Mouse (Mus musculus): Measurements from ENCODE around the gene Bckdk. TPM values are rescaled to one million over a fixed set of nuclear protein-coding genes. Genes with fewer than 3 reads are reported as not detected.

Gene Bckdk
- total RNA-seq (2023), result 26.7 and 28.4 TPM in 2 replicates

DNA sequence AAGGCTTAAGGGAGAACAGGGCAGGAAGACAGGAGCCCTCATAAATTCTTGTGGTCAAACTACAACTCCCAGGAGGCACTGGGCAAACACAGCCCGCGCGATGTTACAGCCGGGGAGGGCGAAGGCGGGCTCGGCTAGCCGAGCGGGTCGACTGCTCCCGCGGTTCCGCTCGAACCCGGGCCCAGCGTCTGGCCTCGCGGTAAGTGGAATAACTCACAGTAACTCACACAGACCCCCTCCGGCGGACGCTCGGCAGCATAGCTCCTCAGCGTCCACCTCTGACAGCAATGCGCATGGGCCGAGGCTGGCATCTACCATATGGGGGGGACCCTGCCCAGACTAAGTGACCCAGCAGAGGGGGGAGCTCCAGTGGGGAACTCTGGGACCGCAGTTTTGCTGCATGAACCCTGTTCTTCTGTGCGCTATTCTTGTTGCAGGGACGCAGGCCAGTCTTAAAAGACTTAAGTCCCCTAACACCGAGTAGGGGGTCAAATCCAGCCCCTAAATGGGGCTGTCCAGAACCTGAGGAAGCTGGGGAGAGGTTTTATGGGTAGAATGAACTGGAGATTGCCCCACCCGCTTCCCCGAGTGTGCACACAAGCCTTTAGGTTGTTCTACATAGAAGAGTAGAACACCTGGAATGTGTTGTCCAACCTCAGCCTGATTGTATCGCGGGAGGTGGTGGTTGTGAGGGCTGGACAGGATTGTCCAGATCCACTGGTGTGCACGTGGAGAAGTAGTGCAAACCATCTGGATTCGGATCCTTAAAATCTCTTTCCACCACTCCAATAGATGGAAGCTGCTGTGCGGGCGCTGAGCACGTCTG, at the start of gene Bckdk:
Gene Bckdk, plus strand, starts transcription at position 112 of the 826 bp plus-strand sequence.

GRCm38 (mm10) chr7:127876041-127876466, 27.8 kb upstream of the Bckdk start, which contains the start of gene Zfp646:
Gene Zfp646 (plus strand): TSS chr7:127876221.

GRCm38 (mm10) chr7:127876467-127877348, 27.2 kb upstream of the Bckdk start, which contains the start of gene Zfp668:
Gene Zfp668 (minus strand): TSS chr7:127876828.

GRCm38 (mm10) chr7:127890798-127891197, 13.1 kb upstream of the Bckdk start, which contains the start of gene Prss53:
Gene Prss53 (minus strand): TSS chr7:127890970.

GRCm38 (mm10) chr7:127895442-127895841, 8.4 kb upstream of the Bckdk start, which contains the start of the genes Gm21974 and Vkorc1:
Gene Gm21974 (minus strand): TSS chr7:127895454.
Gene Vkorc1 (minus strand): TSS chr7:127895617.

DNA sequence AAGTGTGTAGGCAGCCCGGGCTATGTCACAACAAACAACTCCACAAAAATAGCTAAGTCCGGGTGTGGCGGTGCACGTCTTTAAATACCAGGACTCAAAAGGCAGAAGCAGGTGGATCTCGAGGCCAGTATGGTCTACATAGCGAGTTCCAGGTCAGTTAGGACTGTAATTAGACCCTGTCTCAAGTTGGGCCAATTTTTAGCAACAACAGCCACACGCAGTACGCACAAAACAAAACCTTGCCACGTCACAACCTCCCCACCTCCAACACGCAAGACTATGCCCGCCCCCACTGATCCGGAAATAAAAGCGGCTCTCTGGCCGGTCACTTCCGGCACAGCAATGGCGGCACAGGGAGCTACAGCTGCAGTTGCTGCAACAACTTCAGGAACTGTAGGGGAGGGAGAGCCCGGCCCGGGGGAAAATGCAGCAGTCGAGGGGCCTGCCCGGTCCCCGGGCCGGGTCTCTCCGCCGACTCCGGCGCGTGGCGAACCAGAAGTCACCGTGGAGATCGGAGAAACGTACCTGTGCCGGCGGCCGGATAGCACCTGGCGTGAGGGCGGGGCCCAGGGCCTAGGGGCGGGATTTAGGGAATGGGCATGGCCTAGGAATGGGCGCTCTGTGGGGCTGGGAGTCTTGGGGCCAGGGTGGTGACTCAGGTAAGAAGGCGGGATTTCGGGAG, 8.4 kb downstream of the Bckdk start, which contains the start of gene Kat8:
Gene Kat8, plus strand, starts transcription at position 327 of the 682 bp plus-strand sequence.

DNA sequence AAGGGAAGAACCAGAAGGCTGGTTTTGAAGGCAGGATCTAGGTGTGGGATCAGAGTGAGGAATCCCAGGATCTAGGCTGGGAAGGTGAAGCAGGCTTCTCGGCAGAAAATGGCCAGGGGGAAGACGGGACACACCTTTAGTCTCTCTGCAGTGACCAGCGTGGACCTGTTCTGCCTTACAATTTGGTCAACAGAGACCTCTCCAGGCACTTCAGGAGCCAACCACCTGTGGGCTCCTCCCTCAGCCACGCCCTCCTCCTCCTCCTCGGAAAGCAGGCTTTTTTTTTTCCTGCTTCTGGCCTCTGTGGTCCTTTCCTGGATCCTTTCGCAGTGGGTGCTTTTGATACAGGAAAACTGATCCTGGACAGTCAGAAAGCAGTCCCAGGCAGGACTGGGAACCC, 26.0 kb downstream of the Bckdk start, which contains the start of gene Prss8:
Gene Prss8, minus strand, starts transcription at position 182 of the 400 bp plus-strand sequence.

GRCm38 (mm10) chr7:127946470-127947023, 42.7 kb downstream of the Bckdk start, which contains the start of gene Prss36:
Gene Prss36 (minus strand): TSS chr7:127946725.

Other genes with a start within 250 kb of the Bckdk start
- gene Bcl7c, start 195.1 kb upstream of the Bckdk start, total RNA-seq (2023), result 26.0 and 31.1 TPM in 2 replicates
- gene Ctf1, start 191.3 kb upstream of the Bckdk start, total RNA-seq (2023), result not detected in 2 replicates
- not detected in 2 replicates for gene Ctf2, start 171.9 kb upstream of the Bckdk start, total RNA-seq (2023)
- gene Fbxl19, start 159.5 kb upstream of the Bckdk start, total RNA-seq (2023), result 5.9 and 7.9 TPM in 2 replicates
- gene Orai3, start 134.3 kb upstream of the Bckdk start, total RNA-seq (2023), result 21.4 and 28.6 TPM in 2 replicates
- 31.3 and 40.4 TPM in 2 replicates for gene Setd1a, start 127.4 kb upstream of the Bckdk start, total RNA-seq (2023)
- 3.8 TPM in 1 of 2 replicates, not detected in the other for gene Gm49388, start 118.5 kb upstream of the Bckdk start, total RNA-seq (2023)
- 9.7 and 10.8 TPM in 2 replicates for gene Hsd3b7, start 103.5 kb upstream of the Bckdk start, total RNA-seq (2023)
- gene Stx4a, start 79.8 kb upstream of the Bckdk start, total RNA-seq (2023), result 55.8 and 70.3 TPM in 2 replicates
- gene Stx1b, start 79.5 kb upstream of the Bckdk start, total RNA-seq (2023), result not detected in 2 replicates
- gene Zfp646, start 27.9 kb upstream of the Bckdk start, total RNA-seq (2023), result 33.1 and 38.1 TPM in 2 replicates
- gene Zfp668, start 27.3 kb upstream of the Bckdk start, total RNA-seq (2023), result 4.7 and 7.5 TPM in 2 replicates
- not detected in 2 replicates for gene Prss53, start 13.1 kb upstream of the Bckdk start, total RNA-seq (2023)
- not detected in 2 replicates for gene Gm21974, start 8.6 kb upstream of the Bckdk start, total RNA-seq (2023)
- gene Vkorc1, start 8.5 kb upstream of the Bckdk start, total RNA-seq (2023), result 7.5 and 8.1 TPM in 2 replicates
- gene Kat8, start 8.4 kb downstream of the Bckdk start, total RNA-seq (2023), result 15.5 and 18.0 TPM in 2 replicates
- gene Prss8, start 26.0 kb downstream of the Bckdk start, total RNA-seq (2023), result not detected in 2 replicates
- gene Prss36, start 42.6 kb downstream of the Bckdk start, total RNA-seq (2023), result 0.79 and 2.1 TPM in 2 replicates
- gene Fus, start 63.4 kb downstream of the Bckdk start, total RNA-seq (2023), result 510 and 553 TPM in 2 replicates
- gene Pycard, start 89.8 kb downstream of the Bckdk start, total RNA-seq (2023), result 46.4 and 70.4 TPM in 2 replicates
- 0.48 and 0.88 TPM in 2 replicates for gene Trim72, start 99.9 kb downstream of the Bckdk start, total RNA-seq (2023)
- gene Itgam, start 158.6 kb downstream of the Bckdk start, total RNA-seq (2023), result 944 and 1,025 TPM in 2 replicates
- 25.5 and 27.4 TPM in 2 replicates for gene Gm49368, start 158.6 kb downstream of the Bckdk start, total RNA-seq (2023)
- gene Itgax, start 225.5 kb downstream of the Bckdk start, total RNA-seq (2023), result 37.9 and 48.0 TPM in 2 replicates